Mouse (Mus musculus) forebrain, embryonic 12.5 days (tissue): Measurements from ENCODE around the gene Vmn1r160. TPM values are rescaled to one million over a fixed set of nuclear protein-coding genes. Genes with fewer than 3 reads are reported as not detected.
"Not testable (repeated sequence)": the region's sequence is repeated elsewhere in the genome, so short reads cannot be mapped to it uniquely, and the experiment has no call there.

Experiments
- ATAC-seq: fragments of 200-750 bp; cut with Nextera tagmentation; 2 replicates; pipeline ENCODE4 v1.8.0; 2017; ENCODE audit warnings: moderate TSS enrichment; ENCODE audit not compliant: low FRiP score
- H3K27ac ChIP-seq: fragments of 300-500 bp; sonication (generic); 2 replicates; pipeline ENCODE4 v1.5.1; 2016; ENCODE audit warnings: mild to moderate bottlenecking
- H3K27me3 ChIP-seq: fragments of 300-500 bp; sonication (generic); 2 replicates; pipeline ENCODE4 v1.6.1; 2016; ENCODE audit warnings: mild to moderate bottlenecking
- H3K36me3 ChIP-seq: fragments of 300-500 bp; sonication (generic); replicated peaks from 2 replicates; pipeline ENCODE4 v1.6.1; 2016; ENCODE audit warnings: mild to moderate bottlenecking
- H3K4me1 ChIP-seq: fragments of 300-500 bp; sonication (generic); 2 replicates; pipeline ENCODE4 v1.6.1; 2016
- H3K4me2 ChIP-seq: fragments of 300-500 bp; sonication (generic); 2 replicates; pipeline ENCODE4 v1.6.1; 2016; ENCODE audit warnings: mild to moderate bottlenecking, moderate library complexity
- H3K4me3 ChIP-seq: fragments of 300-500 bp; sonication (generic); replicated peaks from 2 replicates; pipeline ENCODE4 v1.5.1; 2016; ENCODE audit warnings: mild to moderate bottlenecking
- H3K9ac ChIP-seq: fragments of 300-500 bp; sonication (generic); 2 replicates; pipeline ENCODE4 v1.6.1; 2016; ENCODE audit warnings: mild to moderate bottlenecking
- H3K9me3 ChIP-seq: fragments of 300-500 bp; sonication (generic); 2 replicates; pipeline ENCODE4 v1.6.1; 2016
- WGBS: fragments of 180-500 bp; shearing (Covaris S2); methylation state at CpG from one replicate; pipeline ENCODE4 v1.1.7; 2016; 5-methylcytosine and 5-hydroxymethylcytosine counted together
- polyA plus RNA-seq: library from polyadenylated mRNA; unstranded; fragments of >200 nt; fragmentation: Nextera tagmentation; extraction: Ambion mirVana; gene quantifications from 2 replicates; pipeline ENCODE4 v1.2.1, GENCODE M21; 2016

Gene Vmn1r160
- polyA plus RNA-seq, result not detected in 2 replicates

DNA sequence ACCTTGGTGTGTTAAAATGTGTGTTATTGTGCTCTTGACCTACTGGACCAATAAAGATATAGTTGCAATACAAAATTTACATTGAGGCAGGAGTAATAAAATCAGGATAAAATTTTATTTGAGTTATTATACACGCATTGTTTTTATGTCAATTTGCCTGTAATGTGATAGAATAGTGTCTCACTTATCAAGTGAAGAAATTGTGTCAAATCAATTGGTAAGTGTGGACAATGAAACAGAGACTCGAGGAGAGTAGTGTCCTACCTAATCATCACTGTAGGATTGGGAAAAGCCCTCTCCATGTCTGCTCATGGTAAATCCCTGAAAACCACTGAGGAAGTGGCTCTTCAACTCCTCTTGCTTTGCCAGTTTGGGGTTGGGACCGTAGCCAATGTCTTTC lies at the start of gene Vmn1r160:
Gene Vmn1r160 (plus strand): TSS at position 301 of the 400 bp plus-strand sequence.
- H3K36me3 ChIP-seq, ATAC-seq, H3K27ac ChIP-seq, H3K9me3 ChIP-seq, H3K9ac ChIP-seq, H3K27me3 ChIP-seq, H3K4me2 ChIP-seq, H3K4me1 ChIP-seq, H3K4me3 ChIP-seq: not testable (repeated sequence)
- 43% methylated on average over 1 of the region's 3 CpGs for WGBS

DNA sequence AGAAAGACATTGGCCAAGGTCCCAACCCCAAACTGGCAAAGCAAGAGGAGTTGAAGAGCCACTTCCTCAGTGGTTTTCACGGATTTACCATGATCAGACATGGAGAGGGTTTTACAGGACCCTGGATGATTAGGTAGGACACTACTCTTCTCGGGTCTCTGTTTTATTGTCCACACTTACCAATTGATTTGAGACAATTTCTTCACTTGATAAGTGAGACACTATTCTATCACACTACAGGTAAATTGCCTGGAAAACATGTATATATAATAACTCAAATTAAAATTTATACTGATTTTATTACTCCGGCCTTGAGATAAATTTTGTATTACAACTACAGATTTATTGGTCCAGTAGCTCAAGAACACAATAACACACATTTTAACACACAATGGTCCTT lies 27.5 kb upstream of the Vmn1r160 start, which contains the start of gene Vmn1r159:
Gene Vmn1r159 (minus strand): TSS at position 101 of the 400 bp plus-strand sequence.
- not testable (repeated sequence) for H3K27ac ChIP-seq, H3K4me3 ChIP-seq, H3K9me3 ChIP-seq, H3K4me1 ChIP-seq, H3K36me3 ChIP-seq, ATAC-seq, H3K27me3 ChIP-seq, H3K9ac ChIP-seq, H3K4me2 ChIP-seq
- WGBS, result 73% methylated on average over 3 of the region's 3 CpGs

Other genes starting within 250 kb of the Vmn1r160 start
- not detected in 2 replicates for gene Vmn1r155, start 213.2 kb upstream of the Vmn1r160 start, polyA plus RNA-seq
- not detected in 2 replicates for gene Gm8693, start 178.9 kb upstream of the Vmn1r160 start, polyA plus RNA-seq
- not detected in 2 replicates for gene Gm4567, start 151.5 kb upstream of the Vmn1r160 start, polyA plus RNA-seq
- not detected in 2 replicates for gene Vmn1r157, start 109.5 kb upstream of the Vmn1r160 start, polyA plus RNA-seq
- not detected in 2 replicates for gene Vmn1r158, start 80.4 kb upstream of the Vmn1r160 start, polyA plus RNA-seq
- not detected in 2 replicates for gene Vmn1r159, start 27.6 kb upstream of the Vmn1r160 start, polyA plus RNA-seq
- not detected in 2 replicates for gene Gm4214, start 113.4 kb downstream of the Vmn1r160 start, polyA plus RNA-seq
- gene Gm4216, start 148.7 kb downstream of the Vmn1r160 start, polyA plus RNA-seq, result not detected in 2 replicates
- gene Vmn1r163, start 184.3 kb downstream of the Vmn1r160 start, polyA plus RNA-seq, result not detected in 2 replicates
- gene Gm8720, start 196.2 kb downstream of the Vmn1r160 start, polyA plus RNA-seq, result not detected in 2 replicates